Mouse (Mus musculus): ENCODE measurements at regions not wholly inside any gene's neighbourhood (a gene's known extent, or its start where the extent isn't known, plus 50 kb on each side); places are given as distances from the start of the nearest gene placed in this dataset.

DNA sequence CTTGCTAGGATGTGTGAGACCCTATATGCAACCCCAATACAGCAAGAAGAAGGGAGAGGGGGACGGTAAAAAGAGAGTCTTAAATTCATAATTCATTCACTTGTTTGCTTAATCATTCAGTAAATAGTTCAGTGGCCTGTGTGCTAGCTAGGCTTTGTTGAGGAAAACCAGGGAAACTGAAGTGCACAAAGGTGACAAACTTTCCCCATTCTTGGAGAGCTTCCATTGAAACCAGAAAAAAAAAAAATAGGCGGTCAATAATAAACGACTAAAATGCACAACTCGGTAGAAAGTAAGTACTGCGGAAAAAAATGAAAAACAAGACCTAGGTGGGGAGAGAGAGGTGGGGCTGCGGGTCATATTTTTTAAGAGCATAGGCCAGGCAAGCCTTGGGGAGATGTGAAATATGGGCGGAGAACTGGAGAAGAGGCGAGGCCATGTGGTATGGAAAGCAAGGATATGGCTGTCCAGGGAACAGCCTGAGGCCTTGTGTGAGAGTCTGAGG, 72.3 kb upstream of the Hes1 start:
- DNase-seq (ENCODE audit: low spot score in 2 of 2), result no peak

DNA sequence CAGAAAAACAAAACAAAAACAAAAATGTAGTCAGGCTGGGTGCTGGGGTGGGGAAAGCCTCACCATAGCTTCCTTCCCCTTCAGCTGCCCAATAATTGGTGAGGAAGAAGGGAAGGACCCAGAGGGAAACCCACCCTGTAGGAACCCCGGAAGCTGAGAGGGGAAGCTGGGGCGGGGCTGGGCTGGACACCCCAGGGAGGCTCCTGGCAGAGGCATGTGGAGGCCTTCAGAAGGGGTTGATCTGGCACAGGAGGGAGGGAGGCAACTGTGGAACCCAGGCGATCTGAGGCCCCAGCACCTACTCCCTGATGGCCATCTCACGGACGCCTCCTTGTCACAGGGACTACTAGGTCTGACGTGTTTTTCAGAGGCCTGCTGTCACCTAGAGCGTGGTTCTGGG, 71.1 kb upstream of the Hes1 start:
- no peak for DNase-seq (ENCODE audit: low spot score in 2 of 2)

DNA sequence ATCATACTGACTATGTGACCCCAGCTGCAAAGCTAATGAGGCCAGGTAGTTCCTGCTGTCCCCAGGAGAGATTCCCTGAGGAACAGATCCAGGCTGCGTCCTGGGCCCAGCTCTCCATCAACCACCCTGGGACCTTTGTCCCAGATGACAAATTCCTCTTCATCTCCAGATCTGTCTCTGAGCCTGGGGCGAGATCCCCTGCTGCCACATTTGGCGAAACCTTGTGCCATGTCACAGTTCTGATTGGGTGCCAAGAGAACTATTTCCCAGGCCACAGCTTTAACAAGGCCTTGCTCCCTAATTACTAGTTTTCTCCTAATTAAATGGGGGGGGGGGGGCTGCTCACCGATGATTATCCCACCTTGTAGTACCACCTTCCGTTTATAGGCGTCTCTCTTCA, 70.6 kb upstream of the Hes1 start:
- DNase-seq (ENCODE audit: low spot score in 2 of 2), result no peak

DNA sequence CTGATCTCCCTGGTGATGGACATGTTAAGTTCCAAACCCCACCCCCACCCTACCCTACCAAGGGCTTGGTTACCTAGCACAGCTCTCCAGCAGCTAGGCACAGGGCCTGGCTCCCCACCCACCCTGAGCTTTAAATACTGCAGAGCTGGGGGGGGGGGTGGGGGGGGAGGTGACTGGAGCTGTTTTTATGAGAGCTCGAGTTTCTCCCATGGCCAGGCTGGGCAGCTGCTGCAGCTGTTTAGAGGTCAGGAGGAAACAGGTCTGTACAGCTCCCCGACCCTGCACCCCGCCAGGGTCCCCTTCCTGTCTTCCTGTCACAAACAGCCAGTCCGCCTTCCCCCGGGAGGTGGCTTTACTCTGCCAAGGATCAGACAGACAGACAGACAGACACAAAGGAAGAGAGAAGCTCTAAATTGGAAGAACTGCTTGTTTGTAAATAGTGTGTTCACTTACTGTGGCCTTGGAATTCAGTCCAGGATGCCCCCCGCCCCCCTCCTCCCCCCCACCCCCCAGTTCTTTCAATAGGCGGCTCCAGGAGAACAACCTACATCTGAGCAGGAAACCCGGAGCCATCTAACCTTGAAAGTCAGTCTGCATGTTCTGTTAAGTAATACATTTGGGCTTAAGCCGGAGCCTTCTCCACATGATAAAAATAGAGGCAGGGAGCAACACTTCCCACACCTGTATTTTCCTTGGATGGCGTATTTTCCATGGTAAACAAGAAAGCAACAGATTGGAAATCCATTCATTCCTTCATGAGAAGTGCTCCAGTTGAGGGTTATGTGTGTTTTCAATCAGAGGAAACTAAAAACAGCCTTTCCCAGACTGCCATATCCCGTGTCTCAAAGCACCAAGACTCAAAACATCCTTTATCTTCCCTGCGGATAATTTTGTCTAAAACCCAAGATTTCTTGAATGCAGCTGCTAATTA, 67.8 kb upstream of the Hes1 start:
- no peak for DNase-seq (ENCODE audit: low spot score in 2 of 2)

DNA sequence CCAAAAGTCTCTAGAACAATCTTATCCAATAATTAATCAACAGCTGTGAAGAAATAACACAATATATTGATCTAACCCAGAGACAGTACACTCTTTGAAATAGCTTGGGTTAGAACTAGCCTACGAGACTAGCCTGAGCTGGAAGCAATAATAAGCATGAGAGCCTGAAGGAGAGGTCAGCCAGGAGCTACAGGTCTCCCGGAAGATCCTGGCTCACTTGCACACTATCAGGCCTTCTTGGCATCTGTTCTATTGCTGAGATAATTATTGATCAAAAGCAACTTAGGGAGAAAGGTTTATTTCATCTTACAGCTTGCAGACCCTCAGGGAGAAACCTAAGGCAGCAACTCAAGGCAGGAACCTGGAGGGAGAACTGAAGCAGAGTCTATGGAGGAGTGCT, 64.0 kb upstream of the Hes1 start:
- DNase-seq (ENCODE audit: low spot score in 2 of 2), result no peak

DNA sequence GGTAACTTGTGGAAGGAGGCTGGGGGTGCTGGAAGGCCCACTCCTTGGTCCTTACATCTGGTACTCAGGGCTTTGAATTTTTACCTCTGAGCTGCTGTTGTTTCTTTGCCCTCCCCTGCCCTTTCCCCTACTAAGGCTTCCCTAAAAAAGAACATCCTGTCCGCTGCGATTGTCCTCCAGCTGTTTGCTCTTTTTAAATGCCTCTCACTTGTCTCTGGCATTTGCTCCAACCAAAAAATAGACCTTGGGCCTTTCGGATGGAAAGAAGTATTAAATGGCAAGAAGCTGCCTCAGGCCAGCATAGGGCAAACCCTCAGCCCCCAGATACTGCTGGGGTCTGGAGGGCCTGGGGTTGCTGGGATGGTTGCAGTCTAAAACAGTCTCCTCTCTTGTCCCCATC, 59.1 kb upstream of the Hes1 start:
- no peak for DNase-seq (ENCODE audit: low spot score in 2 of 2)

DNA sequence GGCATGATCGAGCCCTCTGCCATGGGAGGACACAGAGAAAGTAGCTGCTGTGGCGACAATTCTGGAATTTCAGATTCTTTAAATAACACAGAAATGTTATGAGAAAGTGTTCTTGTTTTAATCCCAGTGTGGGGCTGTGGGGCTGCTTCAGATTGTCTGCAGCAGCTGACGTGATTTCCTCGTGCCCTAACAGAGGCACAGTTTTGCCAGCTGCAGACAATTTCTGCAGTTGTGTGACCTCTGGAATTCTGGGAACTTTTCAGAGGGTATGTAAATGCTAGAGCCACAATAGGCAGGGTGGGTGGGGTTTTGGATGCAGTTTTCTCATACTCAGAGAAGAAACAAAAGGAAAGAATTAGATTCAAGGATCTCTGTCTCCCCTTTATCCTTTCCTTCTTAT, 57.4 kb upstream of the Hes1 start:
- DNase-seq (ENCODE audit: low spot score in 2 of 2), result no peak

DNA sequence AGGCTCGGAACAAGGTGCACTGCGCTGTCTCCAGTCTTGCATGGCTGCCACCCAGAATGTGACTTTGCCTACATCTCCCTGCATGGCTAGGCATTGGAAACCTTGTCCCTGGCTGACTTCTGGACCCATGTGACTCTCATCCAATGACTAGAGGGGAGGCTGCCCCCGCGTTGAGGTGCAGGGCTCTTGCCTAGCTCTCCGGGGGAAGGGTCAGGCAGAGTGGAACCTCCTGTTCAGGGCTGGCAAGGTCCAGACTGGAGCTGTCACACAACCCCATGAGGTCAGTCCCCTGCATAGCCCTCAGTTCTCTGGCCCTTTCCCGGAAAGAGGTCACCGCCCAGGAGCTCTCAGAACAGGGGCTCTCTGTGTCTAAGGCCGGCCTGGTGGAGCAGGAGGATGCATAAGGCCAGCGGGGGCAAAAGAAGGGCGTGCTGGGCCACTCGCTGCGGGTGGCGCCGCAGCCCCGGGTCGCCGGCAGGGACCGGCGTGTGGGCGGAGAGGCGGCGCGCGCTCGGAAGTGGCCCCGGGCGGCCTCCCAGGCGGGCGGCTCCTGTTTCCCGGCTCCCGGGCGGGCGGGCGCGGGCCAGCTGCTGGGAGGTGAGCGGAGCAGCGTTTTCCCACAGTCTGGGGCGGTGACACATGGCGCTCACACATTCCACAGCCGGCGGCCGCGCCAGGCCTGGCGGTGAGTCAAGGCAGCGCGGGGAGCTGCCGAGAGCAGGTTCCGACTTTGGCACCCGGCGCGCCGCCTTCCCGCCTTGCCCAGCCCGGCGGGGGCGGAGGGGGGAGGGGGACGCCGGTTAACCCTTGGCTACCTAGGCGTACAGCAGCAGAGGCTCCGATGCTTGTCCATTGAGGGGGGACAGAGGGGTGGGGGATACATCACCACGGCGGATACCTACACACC, 55.5 kb upstream of the Hes1 start:
- peak; percentile 80 to 88 for DNase-seq (ENCODE audit: low spot score in 2 of 2)

DNA sequence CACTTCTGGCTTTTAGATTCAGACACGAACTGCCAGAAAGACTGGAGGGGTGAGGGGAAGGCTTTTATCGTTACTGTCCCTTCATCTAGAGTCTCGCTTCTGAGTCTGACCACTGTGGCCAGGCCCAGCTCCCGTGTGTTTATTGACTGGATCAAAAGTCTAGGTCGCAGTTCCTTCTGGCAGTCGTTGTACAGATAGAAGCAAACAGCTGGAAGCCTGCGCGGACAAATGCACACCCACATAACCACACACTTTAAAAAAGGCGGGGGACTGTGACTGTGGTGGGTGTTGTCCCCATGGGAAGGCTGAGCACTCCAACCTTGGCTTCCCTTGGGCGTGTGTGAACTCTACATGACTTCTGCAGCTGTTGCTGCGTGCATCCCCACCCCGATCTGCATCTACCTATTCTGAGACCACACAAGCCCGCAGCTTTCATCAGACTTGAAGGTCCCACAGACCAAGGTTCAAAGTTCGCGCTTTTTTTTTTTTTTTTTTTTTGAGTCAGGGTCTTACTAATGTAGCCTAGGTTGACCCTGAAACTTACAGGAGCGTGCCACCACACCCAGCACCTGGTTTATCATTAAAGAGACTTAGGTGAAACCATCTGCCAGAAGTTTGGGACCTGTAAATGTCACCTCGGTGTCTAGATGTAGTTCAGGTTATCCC, 54.5 kb upstream of the Hes1 start:
- peak; percentile 33 to 34 for DNase-seq (ENCODE audit: low spot score in 2 of 2)

DNA sequence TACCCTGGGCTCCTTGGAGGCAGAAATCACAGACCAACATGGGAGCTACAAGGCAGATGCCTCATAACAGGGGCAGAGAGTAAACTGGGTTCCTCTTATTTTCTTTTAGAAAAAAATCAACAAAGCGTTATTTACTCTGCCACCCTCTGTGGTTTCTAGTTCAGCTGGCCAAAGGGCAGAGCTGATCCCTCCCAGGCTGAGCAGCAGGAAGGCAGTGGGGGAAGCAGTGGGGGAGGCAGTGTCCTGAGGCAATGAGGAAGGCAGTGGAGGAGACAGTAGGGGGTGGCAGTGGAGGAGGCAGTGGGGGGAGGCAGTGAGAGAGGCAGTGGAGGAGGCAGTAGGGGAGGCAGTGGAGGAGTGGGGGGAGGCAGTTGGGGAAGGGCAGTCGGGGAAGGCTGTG, 51.1 kb upstream of the Hes1 start:
- DNase-seq (ENCODE audit: low spot score in 2 of 2), result peak in 1 of 2 experiments; percentile 34

DNA sequence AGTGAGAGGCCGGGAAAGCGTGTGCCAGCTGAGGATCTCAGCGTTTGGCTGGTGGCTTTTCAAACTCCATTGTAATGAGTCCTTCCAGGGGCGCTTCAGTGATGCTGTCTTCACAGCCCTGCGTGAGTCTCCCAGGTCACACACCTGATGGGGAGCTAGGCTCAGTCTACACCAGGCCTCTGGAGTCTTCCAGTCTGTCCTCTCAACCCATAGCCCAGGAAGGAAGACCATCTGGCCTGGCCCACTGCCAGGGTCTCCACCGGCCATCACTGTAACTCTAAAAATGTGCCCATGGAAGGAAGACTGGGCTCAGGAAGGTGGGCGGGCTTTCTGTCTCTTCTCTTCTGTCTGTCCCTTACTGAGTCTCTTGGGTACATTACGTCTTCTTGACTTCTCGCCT, 50.2 kb upstream of the Hes1 start:
- DNase-seq (ENCODE audit: low spot score in 2 of 2), result no peak
